Mouse (Mus musculus) forebrain, embryonic 10.5 days (tissue): Measurements from ENCODE around the gene Gm10354. TPM values are rescaled to one million over a fixed set of nuclear protein-coding genes. Genes with fewer than 3 reads are reported as not detected.
"Not testable (repeated sequence)": the region's sequence is repeated elsewhere in the genome, so short reads cannot be mapped to it uniquely, and the experiment has no call there.

Experiments
- DNase-seq: peaks from one replicate; pipeline ENCODE4 v3.0.0-alpha.2; 2017; ENCODE audit warnings: low spot score; ENCODE audit errors: extremely low spot score
- H3K27ac ChIP-seq: fragments of 300-500 bp; sonication (generic); 2 replicates; pipeline ENCODE4 v1.5.1; 2016; ENCODE audit warnings: mild to moderate bottlenecking
- H3K27me3 ChIP-seq: fragments of 300-500 bp; sonication (generic); 2 replicates; pipeline ENCODE4 v1.6.1; 2016; ENCODE audit warnings: mild to moderate bottlenecking; ENCODE audit not compliant: poor library complexity, severe bottlenecking
- H3K36me3 ChIP-seq: fragments of 300-500 bp; sonication (generic); replicated peaks from 2 replicates; pipeline ENCODE4 v1.6.1; 2016; ENCODE audit warnings: mild to moderate bottlenecking, moderate library complexity
- H3K4me1 ChIP-seq: fragments of 300-500 bp; sonication (generic); 2 replicates; pipeline ENCODE4 v1.6.1; 2016
- H3K4me3 ChIP-seq: fragments of 300-500 bp; sonication (generic); 2 replicates; pipeline ENCODE4 v1.5.1; 2016; ENCODE audit warnings: mild to moderate bottlenecking, moderate library complexity
- H3K9me3 ChIP-seq: fragments of 300-500 bp; sonication (generic); 2 replicates; pipeline ENCODE4 v1.6.1; 2016; ENCODE audit warnings: mild to moderate bottlenecking, moderate library complexity
- WGBS: fragments of 180-500 bp; shearing (Covaris S2); methylation state at CpG from one replicate; pipeline ENCODE4 v1.1.7; 2016; 5-methylcytosine and 5-hydroxymethylcytosine counted together
- polyA plus RNA-seq: library from polyadenylated mRNA; unstranded; fragments of >200 nt; fragmentation: Nextera tagmentation; extraction: Ambion mirVana; gene quantifications from 2 replicates; pipeline ENCODE4 v1.2.1, GENCODE M21; 2016

Gm10354 gene
- polyA plus RNA-seq, 1 experiment from 2014 or later: not detected

DNA sequence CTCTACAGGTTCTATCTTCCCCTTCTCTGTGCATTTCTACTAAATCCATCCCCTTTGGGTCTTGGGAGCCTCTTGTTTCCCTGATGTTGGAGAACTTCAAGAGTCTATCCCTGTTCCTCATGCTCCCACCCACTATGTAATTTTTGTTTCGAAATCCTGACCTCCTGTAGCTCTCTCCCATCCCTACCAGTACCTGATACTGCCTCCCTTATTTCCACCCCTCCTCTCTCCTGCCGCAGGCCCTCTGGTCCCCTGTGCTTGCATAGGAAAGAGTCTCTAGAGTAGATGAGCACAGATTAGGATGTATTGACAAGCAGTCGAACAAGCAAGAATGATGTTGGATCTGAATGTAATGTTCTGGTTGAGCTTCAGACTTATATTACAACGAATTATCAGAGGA, 33.2 kb downstream of the Gm10354 start:
- 73% methylated on average over 4 of the region's 4 CpGs for WGBS
- H3K27ac ChIP-seq, DNase-seq, H3K4me3 ChIP-seq, H3K4me1 ChIP-seq, H3K27me3 ChIP-seq, H3K36me3 ChIP-seq: not testable (repeated sequence)
- peaks cover 28% of the 10 kb centered on the region for H3K9me3 ChIP-seq

GRCm38 (mm10) chr5:14941043-14941442, 37.7 kb downstream of the Gm10354 start:
- DNase-seq, H3K27ac ChIP-seq, H3K4me1 ChIP-seq, H3K36me3 ChIP-seq, H3K27me3 ChIP-seq, H3K4me3 ChIP-seq: not testable (repeated sequence)
- H3K9me3 ChIP-seq: peaks cover 31% of the 10 kb centered on the region
- WGBS: 88% methylated on average over 1 of the region's 1 CpGs

GRCm38 (mm10) chr5:14938329-14938728, 40.4 kb downstream of the Gm10354 start, which contains the start of gene Speer4e:
TSS of gene Speer4e (minus strand) at chr5:14938429.
- not testable (repeated sequence) for DNase-seq, H3K27ac ChIP-seq, H3K4me3 ChIP-seq, H3K4me1 ChIP-seq, H3K27me3 ChIP-seq, H3K36me3 ChIP-seq
- H3K9me3 ChIP-seq: peaks cover 23% of the 10 kb centered on the region
- WGBS: 54% methylated on average over 1 of the region's 1 CpGs

- H3K36me3 ChIP-seq, H3K27ac ChIP-seq, DNase-seq, H3K27me3 ChIP-seq, H3K4me3 ChIP-seq, H3K4me1 ChIP-seq: not testable (repeated sequence)
- peaks cover 16% of the 10 kb centered on the region for H3K9me3 ChIP-seq
- 81% methylated on average over 5 of the region's 6 CpGs for WGBS
Observed at GRCm38 (mm10) chr5:14933721-14934120, 45.0 kb downstream of the Gm10354 start.

DNA sequence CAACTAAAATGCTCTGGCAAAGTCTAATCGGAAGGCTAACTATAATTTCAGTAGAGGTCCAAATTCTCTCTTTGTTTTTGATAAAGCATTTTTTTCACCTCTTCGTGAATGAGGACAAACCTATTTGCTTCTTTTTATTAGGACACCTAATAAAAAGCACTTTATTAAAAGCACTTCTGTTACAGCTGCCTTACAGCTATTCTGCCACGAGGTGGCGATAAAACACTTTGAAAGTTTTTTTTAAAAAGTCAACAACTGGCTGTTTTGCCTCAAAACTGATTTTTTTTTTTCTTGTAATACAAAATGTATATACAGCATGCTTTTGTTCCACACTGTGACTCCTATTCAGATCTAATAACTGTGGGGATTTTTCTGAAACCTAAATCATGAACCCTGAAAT, 51.7 kb downstream of the Gm10354 start:
- not testable (repeated sequence) for H3K36me3 ChIP-seq, H3K9me3 ChIP-seq, H3K27ac ChIP-seq, H3K27me3 ChIP-seq, H3K4me1 ChIP-seq, H3K4me3 ChIP-seq, DNase-seq
- WGBS: 34% methylated on average over 4 of the region's 4 CpGs

Other genes starting within 250 kb of the Gm10354 start
- not detected in 2 replicates for gene Gm9758, start 64.0 kb downstream of the Gm10354 start, polyA plus RNA-seq
- gene Speer4e, start 40.5 kb downstream of the Gm10354 start, polyA plus RNA-seq: not detected in 2 replicates
- gene Gm17019, start 54.1 kb upstream of the Gm10354 start, polyA plus RNA-seq: not detected in 2 replicates